Mouse (Mus musculus): ENCODE results near the gene Snx15. TPM values are rescaled to one million over a fixed set of nuclear protein-coding genes. Genes with fewer than 3 reads are reported as not detected.

Snx15 gene
- polyA plus RNA-seq, 1 experiment = not detected

DNA sequence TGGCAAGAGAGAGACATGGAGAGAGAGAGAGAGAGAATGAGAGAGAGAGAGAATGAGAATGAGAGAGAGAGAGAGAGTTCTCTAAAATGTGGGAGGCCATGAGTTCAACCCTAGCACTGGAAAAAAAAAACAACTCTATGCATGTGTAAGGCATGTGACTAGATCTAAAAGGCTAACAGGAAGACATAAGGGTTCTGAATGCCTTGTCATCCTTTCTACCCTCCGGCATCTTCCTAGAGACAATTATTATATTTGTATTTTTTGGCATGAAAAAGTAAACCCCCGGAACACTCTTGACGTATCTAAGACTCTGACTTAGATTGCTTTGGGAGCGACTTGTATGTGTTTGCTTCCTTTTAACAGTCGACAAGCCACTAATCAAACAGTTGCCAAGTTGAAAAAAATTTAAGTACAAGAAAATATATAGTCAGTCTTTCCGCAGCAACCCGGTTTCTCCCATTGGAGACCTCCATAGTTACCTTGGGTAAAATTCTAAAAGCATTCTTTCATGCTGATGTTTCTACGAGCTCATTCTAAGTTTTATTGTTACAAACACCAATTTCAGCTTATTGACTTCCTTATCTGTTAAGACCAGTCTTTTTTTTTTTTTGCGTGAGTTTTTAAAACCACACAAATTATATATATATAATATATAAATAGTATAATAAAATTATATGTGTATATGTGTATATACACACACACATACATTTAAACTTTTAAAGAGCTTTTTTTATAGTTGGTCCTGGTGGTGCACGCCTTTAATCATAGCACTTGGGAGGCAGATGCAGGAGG lies 1.1 kb downstream of the Snx15 start:
- H3K27ac ChIP-seq (ENCODE audit: insufficient read depth, low read depth, low read length) = 0 out of 2 replicates have a peak overlapping the region, but pooled peaks have one; percentile 95
- TF ChIP-seq POLR2A (IDR thresholded peaks at IDR 0.05; ENCODE audit: insufficient read depth, low read depth, low read length) = no peak
- no peak for TF ChIP-seq CTCF (IDR thresholded peaks at IDR 0.05; ENCODE audit: insufficient read depth, low read depth, low read length)
- no peaks in the 10 kb centered on the region for H3K4me1 ChIP-seq (ENCODE audit: control insufficient read depth, insufficient read depth, low read length)
- peak overlapping the region; percentile 82 for H3K4me3 ChIP-seq (ENCODE audit: insufficient read depth, low read depth, low read length)
- WGBS = 69% methylated on average over 10 of the region's 10 CpGs

DNA sequence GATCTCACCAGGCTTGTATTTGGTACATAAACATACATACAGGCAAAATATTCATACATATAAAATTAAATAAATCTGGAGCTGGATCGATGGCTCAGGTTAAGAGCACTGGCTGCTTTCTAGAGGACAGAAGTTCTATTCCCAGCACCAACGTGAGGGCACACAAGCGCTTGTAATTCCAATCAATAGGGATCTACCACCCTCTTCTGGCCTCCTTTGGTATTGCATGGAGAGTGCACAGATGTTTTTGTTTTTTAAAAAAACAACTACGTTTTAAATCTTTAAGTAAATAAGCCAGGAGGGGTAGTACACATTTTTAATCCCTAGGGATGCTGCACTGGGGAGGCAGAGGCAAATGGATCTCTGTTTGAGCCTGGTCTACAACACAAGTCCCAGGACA lies 1.8 kb downstream of the Snx15 start:
- Histone ChIP-seq H3K27ac (ENCODE audit: insufficient read depth, low read depth, low read length) (no peak overlapping the region), H3K4me1 (ENCODE audit: control insufficient read depth, insufficient read depth, low read length) (no peaks in the 10 kb centered on the region), H3K4me3 (ENCODE audit: insufficient read depth, low read depth, low read length) (no peak overlapping the region)
- TF ChIP-seq POLR2A (IDR thresholded peaks at IDR 0.05; ENCODE audit: insufficient read depth, low read depth, low read length) (no peak), CTCF (IDR thresholded peaks at IDR 0.05; ENCODE audit: insufficient read depth, low read depth, low read length) (no peak)
- WGBS = 24% methylated on average over 4 of the region's 4 CpGs

DNA sequence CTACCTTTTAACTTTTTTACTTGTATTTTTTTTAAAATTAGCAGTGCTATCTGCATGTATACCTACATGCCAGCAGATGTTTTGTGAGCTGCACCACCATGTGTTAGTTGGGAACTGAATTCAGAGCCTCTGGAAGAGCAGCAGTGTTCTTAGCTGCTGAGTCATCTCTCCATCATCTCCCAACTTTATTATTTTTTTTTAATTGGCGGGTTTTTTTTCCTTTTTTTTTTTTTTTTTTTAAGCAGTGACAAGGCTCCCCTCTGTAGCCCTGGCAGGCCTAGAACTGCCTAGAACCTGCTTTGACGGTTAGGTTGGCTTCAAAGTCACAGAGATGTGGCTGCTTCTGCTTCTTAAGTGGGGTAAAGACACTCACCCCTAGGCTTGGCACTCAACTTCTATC lies 3.2 kb downstream of the Snx15 start:
- no peak overlapping the region for H3K27ac ChIP-seq (ENCODE audit: insufficient read depth, low read depth, low read length)
- no peak for TF ChIP-seq CTCF (IDR thresholded peaks at IDR 0.05; ENCODE audit: insufficient read depth, low read depth, low read length)
- no peak for TF ChIP-seq POLR2A (IDR thresholded peaks at IDR 0.05; ENCODE audit: insufficient read depth, low read depth, low read length)
- WGBS = 67% methylated on average over 2 of the region's 2 CpGs
- no peaks in the 10 kb centered on the region for H3K4me1 ChIP-seq (ENCODE audit: control insufficient read depth, insufficient read depth, low read length)
- H3K4me3 ChIP-seq (ENCODE audit: insufficient read depth, low read depth, low read length) = no peak overlapping the region

- Histone ChIP-seq H3K27ac (ENCODE audit: insufficient read depth, low read depth, low read length) (no peak overlapping the region), H3K4me3 (ENCODE audit: insufficient read depth, low read depth, low read length) (no peak overlapping the region), H3K4me1 (ENCODE audit: control insufficient read depth, insufficient read depth, low read length) (0 out of 2 replicates have a peak, but pooled peaks cover 2% of the 10 kb centered on the region)
- TF ChIP-seq CTCF (IDR thresholded peaks at IDR 0.05; ENCODE audit: insufficient read depth, low read depth, low read length) = no peak
- no peak for TF ChIP-seq POLR2A (IDR thresholded peaks at IDR 0.05; ENCODE audit: insufficient read depth, low read depth, low read length)
- WGBS = 64% methylated on average over 8 of the region's 8 CpGs
These were observed 4.8 kb downstream of the Snx15 start for GRCm38 (mm10) chr19:6123330-6123729.

DNA sequence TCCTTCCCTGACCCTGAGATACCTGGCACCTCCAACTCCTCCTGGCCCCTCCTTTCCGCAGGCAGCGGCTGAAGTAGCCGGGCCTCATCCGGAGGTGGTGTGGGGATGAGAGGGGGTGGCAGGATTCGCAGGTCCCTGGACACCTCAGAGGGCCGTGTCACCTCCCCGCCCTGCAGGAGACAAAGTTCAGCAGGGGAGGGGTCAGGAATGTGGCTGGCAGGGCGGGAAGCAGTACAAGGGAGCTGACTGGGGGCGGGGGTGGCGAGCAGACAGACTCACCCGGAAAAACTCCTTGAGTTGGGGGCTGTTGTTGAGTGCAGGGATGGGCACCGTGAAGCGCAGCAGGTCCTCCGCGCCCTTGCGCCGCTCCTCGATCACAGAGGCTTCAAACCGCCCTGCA lies 6.3 kb downstream of the Snx15 start:
- TF ChIP-seq CTCF (IDR thresholded peaks at IDR 0.05; ENCODE audit: insufficient read depth, low read depth, low read length) (no peak), POLR2A (IDR thresholded peaks at IDR 0.05; ENCODE audit: insufficient read depth, low read depth, low read length) (no peak)
- WGBS = 57% methylated on average over 19 of the region's 19 CpGs
- no peak overlapping the region for H3K27ac ChIP-seq (ENCODE audit: insufficient read depth, low read depth, low read length)
- 0 out of 2 replicates have a peak, but pooled peaks cover 5% of the 10 kb centered on the region for H3K4me1 ChIP-seq (ENCODE audit: control insufficient read depth, insufficient read depth, low read length)
- H3K4me3 ChIP-seq (ENCODE audit: insufficient read depth, low read depth, low read length) = no peak overlapping the region

DNA sequence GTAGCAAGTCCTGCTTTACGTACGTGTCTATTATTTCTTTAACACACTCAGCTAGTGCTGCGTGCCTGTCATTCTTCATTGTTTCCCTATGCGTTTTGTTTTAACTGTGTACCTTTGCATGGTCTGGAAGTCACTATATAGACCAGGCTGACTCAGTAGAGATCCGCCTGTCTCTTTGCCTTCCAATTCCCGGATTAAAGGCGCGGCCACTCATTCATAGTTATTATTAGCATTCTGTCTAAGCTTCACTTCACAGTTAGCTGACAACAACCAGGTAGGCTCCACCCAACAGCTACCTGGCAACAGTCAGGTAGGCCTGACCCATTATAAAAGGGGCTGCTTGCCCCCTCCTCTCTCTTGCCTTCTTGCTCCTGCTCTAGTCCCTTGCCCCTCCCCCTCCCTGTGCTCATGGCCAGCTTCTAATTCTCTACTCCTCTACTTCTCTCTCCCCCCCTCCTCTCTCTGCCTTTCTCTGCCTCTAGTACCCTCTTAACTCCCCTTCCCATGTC lies 9.4 kb downstream of the Snx15 start:
- 1% methylated on average over 8 of the region's 8 CpGs for WGBS
- H3K4me1 ChIP-seq (ENCODE audit: control insufficient read depth, insufficient read depth, low read length) = peaks cover 11% of the 10 kb centered on the region
- peak overlapping the region; percentile 89 for H3K4me3 ChIP-seq (ENCODE audit: insufficient read depth, low read depth, low read length)
- H3K27ac ChIP-seq (ENCODE audit: insufficient read depth, low read depth, low read length) = peak overlapping the region; percentile 62
- no peak for TF ChIP-seq CTCF (IDR thresholded peaks at IDR 0.05; ENCODE audit: insufficient read depth, low read depth, low read length)
- no peak for TF ChIP-seq POLR2A (IDR thresholded peaks at IDR 0.05; ENCODE audit: insufficient read depth, low read depth, low read length)

GRCm38 (mm10) chr19:6117986-6118676 lies 10.0 kb downstream of the Snx15 start, which contains the start of gene Sac3d1:
TSS of gene Sac3d1 (minus strand) at chr19:6118650.
- peaks cover 11% of the 10 kb centered on the region for H3K4me1 ChIP-seq (ENCODE audit: control insufficient read depth, insufficient read depth, low read length)
- H3K4me3 ChIP-seq (ENCODE audit: insufficient read depth, low read depth, low read length) = peak within 1 kb of the TSS; percentile 89
- WGBS = under 1% methylated on average over 77 of the region's 77 CpGs
- peak; percentile 38; the same call in 1 of the 2 replicates for TF ChIP-seq POLR2A (IDR thresholded peaks at IDR 0.05; ENCODE audit: insufficient read depth, low read depth, low read length)
- no peak for TF ChIP-seq CTCF (IDR thresholded peaks at IDR 0.05; ENCODE audit: insufficient read depth, low read depth, low read length)
- peak within 1 kb of the TSS; percentile 68 for H3K27ac ChIP-seq (ENCODE audit: insufficient read depth, low read depth, low read length)

DNA sequence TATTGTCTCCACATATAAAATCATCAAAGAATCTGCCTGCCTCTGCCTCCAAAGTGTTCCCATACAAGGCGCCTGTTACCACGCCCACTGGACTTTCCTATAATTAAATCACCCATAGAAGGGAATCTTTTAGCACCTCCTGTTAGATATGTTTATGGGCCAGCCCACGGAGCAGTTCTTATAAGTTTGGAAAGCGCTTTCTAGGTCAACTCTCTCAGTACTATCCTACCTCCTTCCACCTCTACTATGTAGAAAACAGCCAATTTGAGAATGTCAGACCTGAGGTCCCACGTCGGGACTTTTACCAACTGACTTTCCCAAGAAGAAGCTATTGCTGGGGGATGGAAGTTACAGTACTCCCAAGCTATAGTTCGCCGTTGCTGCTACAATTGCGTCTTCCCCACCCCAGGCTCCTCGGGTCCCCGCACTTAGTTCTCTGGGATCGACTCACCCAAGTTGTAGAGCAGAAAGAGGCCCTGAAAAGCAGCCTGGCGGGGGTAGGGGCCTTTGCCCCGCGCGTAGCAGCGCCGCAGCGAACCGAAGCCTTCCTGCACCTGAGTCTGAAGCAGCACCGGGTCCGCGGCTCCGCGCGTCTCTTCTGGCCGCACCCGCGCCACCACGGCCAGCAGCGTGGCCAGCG lies 10.6 kb downstream of the Snx15 start:
- Histone ChIP-seq H3K27ac (ENCODE audit: insufficient read depth, low read depth, low read length) (peak overlapping the region; percentile 68), H3K4me3 (ENCODE audit: insufficient read depth, low read depth, low read length) (peak overlapping the region; percentile 89), H3K4me1 (ENCODE audit: control insufficient read depth, insufficient read depth, low read length) (peaks cover 11% of the 10 kb centered on the region)
- WGBS = 4% methylated on average over 32 of the region's 32 CpGs
- TF ChIP-seq CTCF (IDR thresholded peaks at IDR 0.05; ENCODE audit: insufficient read depth, low read depth, low read length) (no peak), POLR2A (IDR thresholded peaks at IDR 0.05; ENCODE audit: insufficient read depth, low read depth, low read length) (no peak)
